Mouse (Mus musculus) Muller cell, postnatal 12 days (primary cell): ENCODE measurements around the gene Dpy30.
"Not testable (repeated sequence)": the region's sequence is repeated elsewhere in the genome, so short reads cannot be mapped to it uniquely, and the experiment has no call there.

ENCODE experiments used
- DNase-seq: peaks from one replicate; pipeline ENCODE4 v3.0.0-alpha.2; 2015; ENCODE audit errors: inconsistent ontology term

Gene Dpy30

GRCm38 (mm10) chr17:74323844-74324243, at the start of gene Dpy30:
TSS of gene Dpy30 (minus strand) at chr17:74323944.
- DNase-seq: no peak

GRCm38 (mm10) chr17:74363592-74363991, 39.8 kb upstream of the Dpy30 start:
- no peak for DNase-seq

GRCm38 (mm10) chr17:74341151-74341550, 17.4 kb upstream of the Dpy30 start:
- no peak for DNase-seq

GRCm38 (mm10) chr17:74338937-74339804, 15.4 kb upstream of the Dpy30 start, which contains the start of gene Spast:
TSS of gene Spast (plus strand) at chr17:74338987.
- peak; percentile 82 for DNase-seq

- DNase-seq: peak; percentile 98
These were observed 14.6 kb upstream of the Dpy30 start for GRCm38 (mm10) chr17:74338225-74338931.

GRCm38 (mm10) chr17:74331049-74331676, 7.4 kb upstream of the Dpy30 start:
- no peak for DNase-seq

GRCm38 (mm10) chr17:74328146-74328545, 4.4 kb upstream of the Dpy30 start:
- DNase-seq: peak; percentile 52

- DNase-seq: not testable (repeated sequence)
These were observed 3.5 kb upstream of the Dpy30 start for GRCm38 (mm10) chr17:74327195-74327594.

GRCm38 (mm10) chr17:74322400-74323054, 1.2 kb downstream of the Dpy30 start:
- DNase-seq: no peak

GRCm38 (mm10) chr17:74318721-74319120, 5.0 kb downstream of the Dpy30 start:
- no peak for DNase-seq

GRCm38 (mm10) chr17:74316309-74316863, 7.4 kb downstream of the Dpy30 start:
- peak; percentile 89 for DNase-seq

- DNase-seq: no peak
These were observed 8.1 kb downstream of the Dpy30 start for GRCm38 (mm10) chr17:74315445-74316308.

GRCm38 (mm10) chr17:74306021-74306420, 17.7 kb downstream of the Dpy30 start:
- no peak for DNase-seq

GRCm38 (mm10) chr17:74305616-74306015, 18.1 kb downstream of the Dpy30 start:
- DNase-seq: no peak

GRCm38 (mm10) chr17:74304060-74304459, 19.7 kb downstream of the Dpy30 start:
- no peak for DNase-seq

- no peak for DNase-seq
These were observed 23.7 kb downstream of the Dpy30 start for GRCm38 (mm10) chr17:74300089-74300488.

GRCm38 (mm10) chr17:74296991-74297390, 26.8 kb downstream of the Dpy30 start:
- DNase-seq: not testable (repeated sequence)

GRCm38 (mm10) chr17:74296076-74296823, 27.5 kb downstream of the Dpy30 start:
- peak; percentile 61 for DNase-seq
